Mouse (Mus musculus) forebrain, postnatal 0 days (tissue): ENCODE data around the gene Acoxl. TPM values are rescaled to one million over a fixed set of nuclear protein-coding genes. Genes with fewer than 3 reads are reported as not detected.

ENCODE experiments used
- ATAC-seq: fragments of 200-750 bp; cut with Nextera tagmentation; 2 replicates; pipeline ENCODE4 v1.8.0; 2017; ENCODE audit warnings: mild to moderate bottlenecking, moderate library complexity
- DNase-seq: peaks from one replicate; pipeline ENCODE4 v3.0.0-alpha.2; 2015
- H3K27ac ChIP-seq: fragments of 300-500 bp; sonication (generic); 2 replicates; pipeline ENCODE4 v1.5.1; 2014; ENCODE audit warnings: low read depth, mild to moderate bottlenecking, antibody characterized with exemption, low read length, moderate library complexity, mixed read lengths
- H3K27me3 ChIP-seq: fragments of 300-500 bp; sonication (generic); 2 replicates; pipeline ENCODE4 v1.6.1; 2014; ENCODE audit warnings: mild to moderate bottlenecking, low read length, mixed read lengths; ENCODE audit not compliant: insufficient read depth
- H3K36me3 ChIP-seq: fragments of 300-500 bp; sonication (generic); 2 replicates; pipeline ENCODE4 v1.6.1; 2014; ENCODE audit warnings: mild to moderate bottlenecking, moderate library complexity; ENCODE audit not compliant: insufficient read depth
- H3K4me1 ChIP-seq: fragments of 300-500 bp; sonication (generic); 2 replicates; pipeline ENCODE4 v1.6.1; 2014; ENCODE audit warnings: antibody characterized with exemption; ENCODE audit not compliant: insufficient read depth
- H3K4me2 ChIP-seq: fragments of 300-500 bp; sonication (generic); 2 replicates; pipeline ENCODE4 v1.6.1; 2014; ENCODE audit warnings: low read depth, mild to moderate bottlenecking, moderate library complexity
- H3K4me3 ChIP-seq: fragments of 300-500 bp; sonication (generic); 2 replicates; pipeline ENCODE4 v1.5.1; 2014; ENCODE audit warnings: low read depth, low read length, mixed read lengths
- H3K9ac ChIP-seq: fragments of 300-500 bp; sonication (generic); 2 replicates; pipeline ENCODE4 v1.6.1; 2014; ENCODE audit warnings: mild to moderate bottlenecking
- H3K9me3 ChIP-seq: fragments of 300-500 bp; sonication (generic); 2 replicates; pipeline ENCODE4 v1.6.1; 2016; ENCODE audit warnings: low read length
- CTCF ChIP-seq: sonication (generic); IDR thresholded peaks from 2 replicates; pipeline ENCODE4 v1.5.1; 2016; ENCODE audit warnings: antibody characterized with exemption, control low read depth, low read depth
- WGBS: fragments of 180-500 bp; shearing (Covaris S2); extraction: QIAGEN DNeasy Blood & Tissue Kit; methylation state at CpG from one replicate; pipeline ENCODE4 v1.1.7; 2014; 5-methylcytosine and 5-hydroxymethylcytosine counted together
- polyA plus RNA-seq: library from polyadenylated mRNA; unstranded; fragments of >200 nt; fragmentation: Nextera tagmentation; extraction: Ambion mirVana; gene quantifications from 2 replicates; pipeline ENCODE4 v1.2.1, GENCODE M21; 2015
- total RNA-seq: library from RNA; depleted of rRNA; stranded (reverse); fragments of >200 nt; gene quantifications from 2 replicates; pipeline ENCODE4 v1.2.3, GENCODE M21; 2014

Gene Acoxl
- total and polyA plus RNA-seq, 2 experiments from 2014 or later, result 0.10 TPM; not detected in 1

DNA sequence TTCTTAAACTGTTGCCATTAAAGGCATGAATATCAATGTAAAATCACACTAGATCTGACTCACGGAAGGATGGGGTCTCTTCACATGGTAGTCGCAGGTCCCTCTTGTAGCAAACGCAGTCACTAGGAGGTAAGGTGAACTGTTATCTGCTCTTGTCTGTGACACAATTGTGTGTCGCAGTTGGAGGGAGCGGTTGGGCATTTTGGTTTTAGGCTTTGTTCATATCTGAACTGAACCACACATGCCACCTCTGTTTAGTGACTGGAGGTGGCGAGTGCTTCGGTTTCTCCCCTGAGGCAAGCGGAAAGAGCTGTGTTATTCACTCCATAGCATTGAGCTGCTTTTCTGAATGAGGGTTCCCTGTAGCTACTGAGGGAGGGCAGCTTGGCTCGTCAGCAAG is 313.5 kb downstream of the Acoxl start:
- TF ChIP-seq CTCF, result no peak
- no peak overlapping the region for H3K27ac ChIP-seq
- no peaks in the 10 kb centered on the region for H3K4me1 ChIP-seq
- no peak overlapping the region for H3K4me3 ChIP-seq
- H3K36me3 ChIP-seq, result no peaks in the 10 kb centered on the region
- H3K9ac ChIP-seq, result no peak overlapping the region
- ATAC-seq, result no peak
- no peak overlapping the region for H3K4me2 ChIP-seq
- H3K9me3 ChIP-seq, result no peaks in the 10 kb centered on the region
- no peaks in the 10 kb centered on the region for H3K27me3 ChIP-seq
- DNase-seq, result no peak
- WGBS, result 81% methylated on average over 9 of the region's 9 CpGs

GRCm38 (mm10) chr2:128152845-128153550 is 314.3 kb downstream of the Acoxl start:
- Histone ChIP-seq H3K4me1 (no peaks in the 10 kb centered on the region), H3K27ac (no peak overlapping the region), H3K36me3 (no peaks in the 10 kb centered on the region), H3K4me3 (no peak overlapping the region), H3K4me2 (no peak overlapping the region), H3K27me3 (no peaks in the 10 kb centered on the region), H3K9me3 (no peaks in the 10 kb centered on the region), H3K9ac (no peak overlapping the region)
- ATAC-seq, result no peak
- 84% methylated on average over 16 of the region's 16 CpGs for WGBS
- no peak for DNase-seq
- TF ChIP-seq CTCF, result no peak

- no peak for DNase-seq
- WGBS, result 31% methylated on average over 11 of the region's 11 CpGs
These were observed 314.9 kb downstream of the Acoxl start for GRCm38 (mm10) chr2:128153551-128153910.

DNA sequence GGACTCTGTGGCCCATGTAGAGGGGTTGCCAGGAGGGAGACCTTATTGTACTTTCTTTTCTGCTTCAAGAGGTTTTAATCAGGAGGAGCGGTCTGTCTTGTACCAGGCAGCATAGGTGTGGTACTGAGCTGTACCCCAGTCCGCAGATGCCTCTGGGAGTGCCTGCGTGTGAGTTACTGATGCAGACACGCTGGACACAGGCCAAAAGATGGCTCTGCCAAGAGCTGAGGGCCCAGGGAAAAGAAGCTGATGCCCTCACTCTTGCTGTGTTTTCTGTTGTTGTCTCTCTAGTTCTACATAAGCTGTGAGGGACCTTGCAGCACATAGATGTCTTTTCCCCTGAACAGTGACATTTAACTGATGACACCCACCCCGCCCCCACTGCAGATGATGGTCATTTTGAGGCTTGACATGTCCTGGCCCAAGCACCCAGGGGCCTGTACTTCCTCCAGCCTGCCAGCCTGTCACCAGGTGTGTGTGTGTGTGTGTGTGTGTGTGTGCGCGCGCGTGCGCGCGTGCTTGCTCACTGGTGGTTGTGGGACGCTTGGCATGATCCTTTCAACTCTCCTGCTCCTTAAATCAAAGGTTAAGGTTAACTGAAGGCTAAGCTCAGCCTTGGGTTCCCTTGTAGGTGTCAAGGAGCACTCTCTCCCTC is 316.9 kb downstream of the Acoxl start:
- H3K4me3 ChIP-seq, result no peak overlapping the region
- H3K9ac ChIP-seq, result no peak overlapping the region
- WGBS, result 81% methylated on average over 13 of the region's 13 CpGs
- no peak overlapping the region for H3K4me2 ChIP-seq
- ATAC-seq, result no peak
- no peaks in the 10 kb centered on the region for H3K27me3 ChIP-seq
- TF ChIP-seq CTCF, result no peak
- no peak overlapping the region for H3K27ac ChIP-seq
- H3K9me3 ChIP-seq, result no peaks in the 10 kb centered on the region
- no peak for DNase-seq
- H3K36me3 ChIP-seq, result no peaks in the 10 kb centered on the region
- H3K4me1 ChIP-seq, result 0 out of 2 replicates have a peak, but pooled peaks cover 4% of the 10 kb centered on the region

More at GRCm38 (mm10) chr2:128153551-128153910, 314.9 kb downstream of the Acoxl start:
- ATAC-seq, result peak; percentile 59
- no peaks in the 10 kb centered on the region for H3K4me1 ChIP-seq
- H3K9me3 ChIP-seq, result no peaks in the 10 kb centered on the region
- no peak overlapping the region for H3K27ac ChIP-seq
- no peak overlapping the region for H3K4me2 ChIP-seq
- no peaks in the 10 kb centered on the region for H3K36me3 ChIP-seq
- no peak for TF ChIP-seq CTCF
- H3K4me3 ChIP-seq, result no peak overlapping the region
- H3K27me3 ChIP-seq, result no peaks in the 10 kb centered on the region
- no peak overlapping the region for H3K9ac ChIP-seq

- Histone ChIP-seq H3K27ac (no peak overlapping the region), H3K9me3 (no peaks in the 10 kb centered on the region), H3K4me2 (no peak overlapping the region), H3K4me1 (0 out of 2 replicates have a peak, but pooled peaks cover 4% of the 10 kb centered on the region), H3K36me3 (no peaks in the 10 kb centered on the region), H3K27me3 (no peaks in the 10 kb centered on the region), H3K4me3 (no peak overlapping the region), H3K9ac (no peak overlapping the region)
- WGBS, result 48% methylated on average over 5 of the region's 5 CpGs
- ATAC-seq, result peak; percentile 40
- DNase-seq, result no peak
- TF ChIP-seq CTCF, result no peak
These were observed 317.4 kb downstream of the Acoxl start for GRCm38 (mm10) chr2:128156067-128156462.

DNA sequence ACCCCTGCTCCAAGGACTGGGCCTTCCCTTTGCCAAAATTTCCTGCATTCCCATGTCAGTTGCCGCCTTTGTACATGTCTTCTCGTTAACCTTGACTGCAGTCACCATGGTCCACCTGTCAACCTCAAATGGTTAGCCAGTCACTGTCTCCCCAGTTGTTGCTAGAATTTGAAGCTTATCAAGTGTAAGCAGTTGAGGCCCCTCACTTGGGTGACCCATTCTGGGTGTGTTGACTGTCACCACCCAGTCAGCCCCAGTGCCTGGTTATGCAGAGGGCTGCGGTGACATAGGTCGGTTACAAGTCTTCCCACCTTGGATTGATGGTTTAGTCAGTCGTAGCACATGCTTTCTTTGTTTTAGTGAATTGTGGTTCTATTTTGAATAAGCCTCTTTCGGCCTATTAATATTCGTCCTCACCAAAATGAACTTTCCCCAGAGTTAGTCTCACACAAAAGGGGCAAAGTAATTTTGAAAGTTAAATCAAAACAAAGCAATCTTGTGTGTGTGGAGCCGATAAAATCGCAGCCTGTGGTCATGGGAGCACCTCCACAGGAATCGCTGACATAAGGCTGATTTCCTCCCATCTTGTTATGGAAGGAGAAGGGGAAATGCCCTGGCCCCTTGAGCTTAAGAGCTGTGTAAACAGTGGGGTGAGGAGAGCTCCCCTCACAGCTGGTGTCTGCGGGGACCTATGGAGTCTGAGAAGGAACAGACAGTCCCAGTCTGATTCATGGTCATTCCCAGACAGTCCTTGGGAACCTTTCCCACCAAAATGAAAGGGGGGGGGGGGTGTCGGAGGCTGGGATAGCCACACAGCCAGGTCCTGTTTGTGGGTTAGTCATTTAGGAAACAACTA is 318.1 kb downstream of the Acoxl start:
- no peak for TF ChIP-seq CTCF
- Histone ChIP-seq H3K27me3 (no peaks in the 10 kb centered on the region), H3K27ac (no peak overlapping the region), H3K36me3 (no peaks in the 10 kb centered on the region), H3K9ac (no peak overlapping the region), H3K4me1 (0 out of 2 replicates have a peak, but pooled peaks cover 4% of the 10 kb centered on the region), H3K4me2 (no peak overlapping the region), H3K4me3 (no peak overlapping the region), H3K9me3 (no peaks in the 10 kb centered on the region)
- DNase-seq (no peak), ATAC-seq (no peak)
- 65% methylated on average over 12 of the region's 12 CpGs for WGBS
